Mouse (Mus musculus) forebrain, postnatal 0 days (tissue): ENCODE measurements around the gene Agbl4. TPM values are rescaled to one million over a fixed set of nuclear protein-coding genes. Genes with fewer than 3 reads are reported as not detected.
A peak's percentile ranks its signal among the peaks of the same experiment; 100 is the strongest.

ENCODE experiments used
- ATAC-seq: fragments of 200-750 bp; cut with Nextera tagmentation; 2 replicates; pipeline ENCODE4 v1.8.0; 2017; ENCODE audit warnings: mild to moderate bottlenecking, moderate library complexity
- DNase-seq: peaks from one replicate; pipeline ENCODE4 v3.0.0-alpha.2; 2015
- H3K27ac ChIP-seq: fragments of 300-500 bp; sonication (generic); 2 replicates; pipeline ENCODE4 v1.5.1; 2014; ENCODE audit warnings: low read depth, mild to moderate bottlenecking, antibody characterized with exemption, low read length, moderate library complexity, mixed read lengths
- H3K27me3 ChIP-seq: fragments of 300-500 bp; sonication (generic); 2 replicates; pipeline ENCODE4 v1.6.1; 2014; ENCODE audit warnings: mild to moderate bottlenecking, low read length, mixed read lengths; ENCODE audit not compliant: insufficient read depth
- H3K36me3 ChIP-seq: fragments of 300-500 bp; sonication (generic); 2 replicates; pipeline ENCODE4 v1.6.1; 2014; ENCODE audit warnings: mild to moderate bottlenecking, moderate library complexity; ENCODE audit not compliant: insufficient read depth
- H3K4me1 ChIP-seq: fragments of 300-500 bp; sonication (generic); 2 replicates; pipeline ENCODE4 v1.6.1; 2014; ENCODE audit warnings: antibody characterized with exemption; ENCODE audit not compliant: insufficient read depth
- H3K4me2 ChIP-seq: fragments of 300-500 bp; sonication (generic); 2 replicates; pipeline ENCODE4 v1.6.1; 2014; ENCODE audit warnings: low read depth, mild to moderate bottlenecking, moderate library complexity
- H3K4me3 ChIP-seq: fragments of 300-500 bp; sonication (generic); 2 replicates; pipeline ENCODE4 v1.5.1; 2014; ENCODE audit warnings: low read depth, low read length, mixed read lengths
- H3K9ac ChIP-seq: fragments of 300-500 bp; sonication (generic); 2 replicates; pipeline ENCODE4 v1.6.1; 2014; ENCODE audit warnings: mild to moderate bottlenecking
- H3K9me3 ChIP-seq: fragments of 300-500 bp; sonication (generic); 2 replicates; pipeline ENCODE4 v1.6.1; 2016; ENCODE audit warnings: low read length
- CTCF ChIP-seq: sonication (generic); IDR thresholded peaks from 2 replicates; pipeline ENCODE4 v1.5.1; 2016; ENCODE audit warnings: antibody characterized with exemption, control low read depth, low read depth
- WGBS: fragments of 180-500 bp; shearing (Covaris S2); extraction: QIAGEN DNeasy Blood & Tissue Kit; methylation state at CpG from one replicate; pipeline ENCODE4 v1.1.7; 2014; 5-methylcytosine and 5-hydroxymethylcytosine counted together
- polyA plus RNA-seq: library from polyadenylated mRNA; unstranded; fragments of >200 nt; fragmentation: Nextera tagmentation; extraction: Ambion mirVana; gene quantifications from 2 replicates; pipeline ENCODE4 v1.2.1, GENCODE M21; 2015
- total RNA-seq: library from RNA; depleted of rRNA; stranded (reverse); fragments of >200 nt; gene quantifications from 2 replicates; pipeline ENCODE4 v1.2.3, GENCODE M21; 2014

Agbl4 gene
- total and polyA plus RNA-seq, 2 experiments from 2014 or later: 3.3 to 6.2 TPM

DNA sequence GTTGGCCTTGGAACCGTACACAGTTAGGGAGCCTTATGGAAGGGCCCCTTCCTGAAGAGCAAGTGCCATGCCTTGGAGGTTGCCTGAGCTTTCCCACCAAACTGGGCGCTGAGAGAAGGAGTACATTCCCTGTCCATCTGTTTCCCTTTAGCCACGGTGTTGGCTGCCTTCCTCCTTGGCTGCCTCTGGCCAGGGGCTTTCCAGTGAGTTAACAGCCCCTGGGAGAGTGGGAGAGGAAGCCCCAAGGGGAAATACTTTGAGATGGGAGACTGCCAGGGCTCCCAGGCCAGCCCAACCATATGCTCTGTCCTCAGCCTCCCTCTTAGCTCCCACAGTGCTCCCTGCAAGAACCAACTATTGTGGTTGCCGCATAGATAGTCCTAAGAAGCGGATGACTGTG lies 1087.7 kb downstream of the Agbl4 start:
- no peak overlapping the region for H3K4me2 ChIP-seq
- H3K9ac ChIP-seq: no peak overlapping the region
- H3K27me3 ChIP-seq: no peaks in the 10 kb centered on the region
- H3K9me3 ChIP-seq: no peaks in the 10 kb centered on the region
- no peak for TF ChIP-seq CTCF
- no peak overlapping the region for H3K4me3 ChIP-seq
- 67% methylated on average over 5 of the region's 5 CpGs for WGBS
- DNase-seq: no peak
- H3K27ac ChIP-seq: no peak overlapping the region
- no peaks in the 10 kb centered on the region for H3K4me1 ChIP-seq
- no peaks in the 10 kb centered on the region for H3K36me3 ChIP-seq
- ATAC-seq: peak; percentile 29; the same call in 1 of the 2 replicates

DNA sequence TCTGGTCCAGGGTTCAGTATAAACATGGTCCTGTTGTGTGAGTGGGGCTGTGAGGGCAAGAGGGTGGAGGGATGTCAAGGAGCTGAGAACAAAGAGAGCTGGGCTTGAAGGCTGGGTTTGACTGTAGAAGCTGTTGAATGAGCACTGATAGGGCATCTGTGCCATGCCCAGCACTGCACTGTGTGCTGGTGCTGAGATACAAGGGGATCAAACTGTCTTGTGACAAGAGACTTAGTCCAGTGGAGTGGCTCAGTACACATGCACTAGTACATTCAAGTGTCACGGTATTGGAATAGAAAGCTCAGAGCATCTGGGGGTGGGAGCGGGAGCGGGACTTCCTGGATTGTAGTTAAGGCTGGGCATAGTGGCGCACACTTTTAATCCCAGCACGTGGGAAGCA lies 1088.7 kb downstream of the Agbl4 start:
- no peak overlapping the region for H3K27ac ChIP-seq
- no peak for ATAC-seq
- H3K4me3 ChIP-seq: no peak overlapping the region
- WGBS: 72% methylated on average over 5 of the region's 5 CpGs
- no peaks in the 10 kb centered on the region for H3K9me3 ChIP-seq
- H3K4me1 ChIP-seq: no peaks in the 10 kb centered on the region
- DNase-seq: no peak
- H3K9ac ChIP-seq: no peak overlapping the region
- H3K27me3 ChIP-seq: no peaks in the 10 kb centered on the region
- no peaks in the 10 kb centered on the region for H3K36me3 ChIP-seq
- H3K4me2 ChIP-seq: no peak overlapping the region
- TF ChIP-seq CTCF: no peak

DNA sequence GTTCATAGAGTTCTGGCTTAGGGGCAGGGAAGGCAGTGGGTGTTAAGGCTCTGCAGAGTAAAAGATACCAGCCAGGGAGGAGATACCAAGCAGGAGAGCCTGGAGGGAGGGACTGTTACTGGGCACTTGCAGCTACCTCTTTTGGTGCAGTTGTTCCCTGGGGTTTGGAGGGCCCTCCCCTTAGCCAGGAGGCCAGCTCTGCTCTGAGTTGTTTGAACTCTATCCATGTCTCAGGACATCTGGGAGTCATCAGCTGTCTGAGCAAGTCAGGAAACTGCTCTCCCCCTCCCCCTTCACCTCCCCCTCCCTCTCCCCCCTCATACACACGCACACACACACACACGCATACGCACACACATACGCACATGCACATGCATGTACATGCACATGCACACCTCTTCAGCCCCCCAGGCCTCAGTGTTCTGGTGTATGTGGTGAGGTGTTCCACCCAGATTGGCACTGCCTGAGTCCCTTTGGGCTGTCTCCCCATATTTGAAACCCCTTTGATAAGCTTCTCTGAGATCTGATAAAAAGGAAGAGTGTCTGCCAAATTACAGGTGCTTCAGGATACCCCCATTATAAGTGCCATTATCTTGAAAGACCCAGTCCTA lies 1089.9 kb downstream of the Agbl4 start:
- Histone ChIP-seq H3K27me3 (no peaks in the 10 kb centered on the region), H3K4me1 (no peaks in the 10 kb centered on the region), H3K9me3 (no peaks in the 10 kb centered on the region), H3K27ac (no peak overlapping the region), H3K9ac (no peak overlapping the region), H3K36me3 (no peaks in the 10 kb centered on the region), H3K4me3 (no peak overlapping the region), H3K4me2 (no peak overlapping the region)
- DNase-seq (no peak), ATAC-seq (no peak)
- 100% methylated on average over 4 of the region's 4 CpGs for WGBS
- TF ChIP-seq CTCF: no peak

DNA sequence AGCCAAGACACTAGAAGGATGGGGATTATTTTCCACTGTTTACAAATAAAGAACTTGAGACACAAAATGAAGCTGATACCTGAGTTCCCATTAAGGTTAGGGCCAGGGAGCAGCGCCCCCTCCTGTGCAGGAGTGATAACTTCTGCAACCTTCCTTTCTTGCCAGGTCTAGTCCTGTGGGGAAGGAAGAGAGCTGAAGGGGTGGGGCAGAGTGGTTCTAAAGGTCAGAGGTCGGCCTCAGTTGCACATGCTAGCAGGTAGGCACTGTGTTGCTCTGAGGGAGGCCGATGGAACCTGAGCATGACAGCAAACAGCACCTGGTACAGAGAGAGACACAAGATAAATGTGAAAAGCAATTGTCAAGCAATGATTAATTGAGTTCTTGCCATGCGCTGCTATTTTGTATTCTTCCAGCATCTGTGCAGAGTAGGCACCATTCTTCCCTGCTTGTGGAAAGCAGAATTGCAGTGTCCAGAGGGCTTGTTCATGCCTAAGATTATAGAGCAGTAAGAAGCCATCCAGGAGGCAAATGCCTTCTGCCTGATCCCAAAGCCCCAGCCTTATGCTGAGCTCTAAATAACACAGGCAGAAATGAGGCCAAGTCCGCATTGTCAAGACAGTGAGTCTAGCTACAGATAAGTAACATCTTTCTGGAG lies 1096.4 kb downstream of the Agbl4 start:
- 65% methylated on average over 5 of the region's 5 CpGs for WGBS
- DNase-seq (no peak), ATAC-seq (no peak)

DNA sequence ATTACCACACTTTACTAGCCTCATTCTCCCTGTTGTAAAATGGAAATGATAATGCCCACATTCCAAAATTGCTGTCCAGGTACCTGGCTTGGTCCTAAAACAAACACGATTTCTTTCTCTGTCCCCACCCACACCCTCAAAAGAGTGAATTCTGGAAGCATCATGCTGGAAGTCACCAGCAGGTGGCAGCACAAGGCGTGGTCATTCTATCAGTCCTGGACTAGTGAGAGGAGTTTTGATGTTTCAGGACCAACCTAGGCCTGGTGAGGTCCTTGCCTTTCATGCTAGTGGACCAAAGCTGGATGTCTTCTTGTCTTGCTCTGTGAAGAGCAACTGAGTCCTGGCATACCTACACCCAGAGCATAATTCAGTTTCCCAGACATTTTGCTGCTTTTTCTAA lies 1098.5 kb downstream of the Agbl4 start:
- Histone ChIP-seq H3K9me3 (no peaks in the 10 kb centered on the region), H3K4me3 (no peak overlapping the region), H3K36me3 (no peaks in the 10 kb centered on the region), H3K9ac (no peak overlapping the region), H3K27ac (no peak overlapping the region), H3K4me1 (no peaks in the 10 kb centered on the region), H3K4me2 (no peak overlapping the region), H3K27me3 (no peaks in the 10 kb centered on the region)
- 4% methylated on average over 2 of the region's 2 CpGs for WGBS
- peak; percentile 40 for ATAC-seq
- peak; percentile 77 for TF ChIP-seq CTCF
- DNase-seq: peak; percentile 59

More for the DNA sequence above, 1096.4 kb downstream of the Agbl4 start:
- no peaks in the 10 kb centered on the region for H3K27me3 ChIP-seq
- no peaks in the 10 kb centered on the region for H3K9me3 ChIP-seq
- no peak overlapping the region for H3K4me2 ChIP-seq
- H3K27ac ChIP-seq: no peak overlapping the region
- TF ChIP-seq CTCF: peak; percentile 35; the same call in 1 of the 2 replicates
- no peaks in the 10 kb centered on the region for H3K4me1 ChIP-seq
- H3K9ac ChIP-seq: no peak overlapping the region
- no peaks in the 10 kb centered on the region for H3K36me3 ChIP-seq
- no peak overlapping the region for H3K4me3 ChIP-seq

DNA sequence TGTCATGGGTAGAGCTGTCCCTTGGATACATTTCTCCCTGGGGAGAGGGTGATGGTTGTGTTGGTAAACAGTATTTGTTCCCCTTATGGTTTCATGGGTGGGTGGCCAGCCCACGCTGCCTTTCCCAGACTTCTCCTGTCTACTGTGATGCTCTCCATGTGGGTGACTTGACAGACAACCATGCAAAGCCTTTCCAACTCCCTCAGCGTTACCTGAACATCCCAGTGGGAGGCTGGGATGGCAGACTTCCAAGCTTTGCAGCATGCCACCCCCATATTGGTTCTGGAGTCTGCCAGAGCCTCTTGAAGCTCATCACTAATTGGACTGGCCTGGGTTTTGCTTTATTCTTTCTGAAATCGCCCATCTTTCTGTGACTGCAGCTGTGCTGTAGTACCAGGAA lies 1101.3 kb downstream of the Agbl4 start:
- H3K4me2 ChIP-seq: no peak overlapping the region
- H3K36me3 ChIP-seq: no peaks in the 10 kb centered on the region
- no peak overlapping the region for H3K4me3 ChIP-seq
- WGBS: 62% methylated on average over 3 of the region's 3 CpGs
- no peak for TF ChIP-seq CTCF
- no peaks in the 10 kb centered on the region for H3K4me1 ChIP-seq
- no peaks in the 10 kb centered on the region for H3K9me3 ChIP-seq
- no peaks in the 10 kb centered on the region for H3K27me3 ChIP-seq
- ATAC-seq (no peak), DNase-seq (no peak)
- H3K27ac ChIP-seq: no peak overlapping the region
- H3K9ac ChIP-seq: no peak overlapping the region

DNA sequence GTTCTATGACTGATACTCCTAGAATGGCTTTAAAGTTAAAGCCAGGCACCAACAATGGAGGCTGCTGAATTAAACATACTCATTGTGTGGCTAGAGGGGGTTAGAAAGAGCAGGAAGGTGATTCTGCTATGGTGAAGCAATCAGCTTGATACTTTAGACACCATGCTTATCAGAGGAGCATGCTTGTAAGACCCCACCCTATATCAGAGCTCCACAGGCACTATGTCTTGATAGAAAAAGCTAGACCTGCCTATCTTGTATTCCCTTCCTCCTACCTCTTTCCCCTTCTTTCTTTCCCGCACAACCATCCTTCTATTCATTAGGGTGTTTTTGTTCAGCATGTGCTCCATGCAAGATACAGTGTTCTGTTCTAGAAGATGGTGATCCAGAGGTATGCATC lies 1104.0 kb downstream of the Agbl4 start:
- ATAC-seq (no peak), DNase-seq (no peak)
- no peaks in the 10 kb centered on the region for H3K4me1 ChIP-seq
- H3K27ac ChIP-seq: no peak overlapping the region
- H3K9me3 ChIP-seq: no peaks in the 10 kb centered on the region
- no peak for TF ChIP-seq CTCF
- no peak overlapping the region for H3K4me3 ChIP-seq
- no peak overlapping the region for H3K9ac ChIP-seq
- H3K36me3 ChIP-seq: no peaks in the 10 kb centered on the region
- WGBS: 93% methylated on average over 1 of the region's 1 CpGs
- H3K27me3 ChIP-seq: no peaks in the 10 kb centered on the region
- H3K4me2 ChIP-seq: no peak overlapping the region
